Mouse (Mus musculus) lung, postnatal 0 days (tissue): Measurements from ENCODE around the gene Gm4969.

Experiments used
- CTCF ChIP-seq: IDR thresholded peaks from 2 replicates; pipeline ENCODE4 v1.5.1; 2016; ENCODE audit warnings: antibody characterized with exemption, mild to moderate bottlenecking
- EP300 ChIP-seq: IDR thresholded peaks from 2 replicates; pipeline ENCODE4 v1.6.1; 2016; ENCODE audit warnings: antibody characterized with exemption, mild to moderate bottlenecking, control low read depth

DNA sequence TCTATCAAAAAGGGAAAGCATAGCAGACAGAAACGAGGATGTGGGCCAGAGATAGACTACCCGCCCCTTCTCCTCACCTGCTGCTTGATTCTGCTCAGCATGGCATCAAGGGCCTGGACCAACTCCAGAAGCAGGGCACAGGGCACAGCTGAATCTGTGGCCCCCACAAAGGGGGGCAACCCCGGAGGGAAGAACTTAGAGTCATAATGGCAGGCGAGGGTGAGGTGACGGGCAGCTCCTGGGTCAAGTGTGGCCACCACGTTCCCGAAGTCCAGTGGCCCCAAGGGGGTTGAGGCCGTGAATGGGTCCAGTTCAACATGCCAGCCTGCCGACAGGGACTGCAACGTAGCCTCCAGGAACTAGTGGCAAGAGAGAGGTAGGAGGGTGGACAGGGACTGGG is 28.6 kb upstream of the Gm4969 start:
- TF ChIP-seq CTCF (no peak), EP300 (no peak)
